Mouse (Mus musculus) thymus, postnatal 36 days (tissue): ENCODE data around the gene Vps41.

Source experiments
- DNase-seq, 2 experiments: peaks; one replicate each; pipeline ENCODE4 v3.0.0; 2022; ENCODE audit warnings: mixed read lengths in 2 of 2

The Vps41 gene

GRCm38 (mm10) chr13:18717185-18717584 is at the start of gene Vps41:
TSS of gene Vps41 (plus strand) at chr13:18717286.
- DNase-seq: peak; percentile 76 to 83

- DNase-seq: no peak
Observed at GRCm38 (mm10) chr13:18698518-18699065, 18.5 kb upstream of the Vps41 start.

DNA sequence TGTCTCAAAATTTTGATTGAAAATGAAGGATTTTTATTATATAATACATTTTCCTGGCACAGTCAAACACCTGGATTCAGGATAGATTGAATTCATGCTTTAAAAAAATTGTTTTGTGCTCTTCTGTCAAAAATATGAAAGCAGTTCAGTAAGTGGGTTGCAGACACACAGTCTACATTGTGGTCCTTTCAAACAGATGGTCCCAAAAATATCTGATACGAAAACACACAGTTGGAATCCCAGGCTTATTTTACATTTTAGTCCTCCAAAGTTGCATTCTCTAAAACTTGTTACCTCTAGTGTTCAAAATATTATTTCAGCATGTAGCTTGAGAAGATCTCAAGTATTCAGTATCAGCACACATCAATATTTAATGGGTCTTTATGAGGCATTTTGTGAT is 5.4 kb upstream of the Vps41 start:
- DNase-seq: no peak

- DNase-seq: no peak
Observed at GRCm38 (mm10) chr13:18716707-18717106, 379 bp upstream of the Vps41 start.

- no peak for DNase-seq
Observed at GRCm38 (mm10) chr13:18718461-18718860, 1.4 kb downstream of the Vps41 start.

DNA sequence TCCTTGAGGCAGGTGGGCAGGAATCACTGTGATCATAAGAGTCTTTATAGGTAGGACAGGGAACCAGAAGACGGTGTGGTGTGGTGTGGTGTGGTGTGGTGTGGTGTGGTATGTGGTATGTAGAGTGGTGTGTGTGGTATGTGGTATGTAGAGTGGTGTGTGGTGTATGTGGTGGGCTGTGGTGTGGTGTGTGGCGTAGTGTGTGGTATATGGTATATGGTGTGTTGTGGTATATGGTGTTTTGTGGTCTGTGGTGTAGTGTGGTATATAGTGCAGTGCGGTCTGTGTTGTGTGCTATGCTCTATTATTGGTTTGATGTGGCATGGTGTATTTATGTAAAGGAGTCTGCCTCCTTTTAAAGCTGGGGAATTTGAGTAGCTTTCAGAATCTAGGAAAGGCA is 13.6 kb downstream of the Vps41 start:
- no peak for DNase-seq

DNA sequence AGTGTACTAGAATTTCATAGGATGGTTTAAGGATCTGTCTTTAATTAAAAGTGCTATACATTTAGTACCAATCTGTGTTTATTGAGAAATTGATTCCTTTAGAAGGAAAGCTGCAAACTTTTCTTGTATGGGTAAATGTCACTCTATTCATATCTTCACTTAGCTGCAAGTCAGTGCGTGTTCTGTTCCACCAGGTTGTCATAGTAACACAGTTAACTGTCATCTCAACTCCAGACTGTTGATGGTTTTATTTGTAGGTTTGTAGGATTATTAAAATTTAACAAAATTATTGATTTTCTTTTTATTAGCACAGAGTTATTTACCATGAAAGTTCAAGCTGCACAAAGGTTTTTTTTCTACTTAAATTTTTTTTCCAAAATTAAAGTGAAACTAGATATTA is 19.5 kb downstream of the Vps41 start:
- no peak for DNase-seq

DNA sequence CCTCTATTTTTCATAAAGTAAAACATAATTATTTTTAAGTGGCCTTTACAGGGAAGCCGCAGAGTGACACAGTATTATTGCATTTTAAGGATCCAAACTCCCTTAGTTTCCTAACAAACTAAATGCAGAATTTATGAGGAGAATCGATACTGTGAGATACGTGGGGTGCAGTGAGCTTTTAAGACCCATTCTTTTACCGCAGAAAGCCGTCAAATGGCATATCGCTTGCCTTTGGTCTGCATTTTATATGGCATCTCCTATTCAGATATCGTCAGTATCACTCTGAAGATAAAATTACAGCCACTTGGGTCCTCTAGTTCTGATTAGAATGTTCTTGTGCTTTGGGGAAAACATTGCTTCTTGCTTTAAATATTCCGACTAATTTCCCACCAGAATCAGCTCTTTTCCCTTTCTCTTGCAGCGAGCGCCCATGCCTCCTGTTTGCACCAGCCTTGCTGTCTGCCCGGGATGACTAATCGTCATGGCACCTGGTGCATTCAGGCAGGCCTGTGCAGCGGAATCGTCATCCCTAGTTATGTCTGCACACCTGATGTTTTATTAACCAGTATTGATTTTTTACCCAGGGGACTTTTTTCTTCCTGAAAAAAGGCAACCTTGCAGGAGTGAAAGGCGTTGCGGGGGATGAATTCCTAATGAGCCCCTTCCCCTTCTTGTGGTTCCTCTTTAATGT is 26.6 kb downstream of the Vps41 start:
- no peak for DNase-seq

GRCm38 (mm10) chr13:18744266-18744652 is 27.2 kb downstream of the Vps41 start:
- no peak for DNase-seq

- no peak for DNase-seq
Observed at GRCm38 (mm10) chr13:18757958-18758357, 40.9 kb downstream of the Vps41 start.

DNA sequence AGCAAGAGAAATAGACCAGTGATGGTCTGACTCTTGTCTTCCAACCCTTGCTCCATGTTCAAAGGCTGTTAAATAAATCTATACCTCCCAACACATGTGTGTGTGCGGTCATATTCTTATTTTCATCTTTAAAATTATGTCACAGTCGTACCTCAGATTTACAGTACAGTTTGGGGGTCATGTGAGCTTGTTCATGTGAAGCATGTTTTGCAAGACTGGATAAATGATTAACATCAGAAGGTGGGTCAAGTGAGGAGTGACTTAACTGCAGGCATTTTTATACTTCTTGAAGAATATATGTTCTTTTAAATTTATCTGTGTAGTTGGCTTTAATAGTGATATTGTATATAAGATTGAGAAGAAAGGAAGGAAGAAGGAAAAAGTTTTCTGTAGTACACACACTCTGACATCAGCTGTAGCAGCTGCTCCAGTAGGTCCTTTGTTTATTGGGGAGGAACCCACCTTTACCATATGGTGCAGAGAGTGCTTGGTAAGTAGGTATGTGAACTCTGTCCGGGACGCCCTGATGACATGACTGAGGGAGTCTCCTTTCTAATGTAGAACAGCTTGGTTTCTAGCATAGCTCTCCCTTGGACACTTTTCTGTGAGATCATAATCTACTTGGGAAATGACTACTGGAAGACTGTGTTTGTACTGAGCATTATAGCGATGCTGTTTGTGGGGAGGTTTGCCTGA is 42.4 kb downstream of the Vps41 start:
- DNase-seq: no peak

GRCm38 (mm10) chr13:18761452-18761851 is 44.4 kb downstream of the Vps41 start:
- no peak for DNase-seq

DNA sequence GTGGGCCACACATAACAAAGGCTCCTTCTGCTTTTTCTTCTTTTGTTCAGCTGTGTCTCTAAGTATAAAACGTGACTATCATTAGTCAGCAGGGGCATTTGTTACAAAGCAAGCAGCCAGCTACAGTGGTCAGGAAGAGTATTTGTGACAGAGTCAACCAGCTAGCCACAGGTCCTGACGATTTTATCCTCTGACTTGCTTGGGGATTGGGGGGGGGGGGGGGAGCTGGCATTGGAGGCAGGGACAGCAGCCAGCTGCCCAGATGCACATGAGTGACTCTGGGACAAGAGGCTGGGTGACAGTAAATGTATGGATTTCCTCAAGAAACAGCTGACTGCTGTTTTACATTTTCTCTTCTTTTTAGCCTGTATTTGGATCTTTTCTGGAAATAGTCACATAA is 50.8 kb downstream of the Vps41 start:
- DNase-seq: no peak

DNA sequence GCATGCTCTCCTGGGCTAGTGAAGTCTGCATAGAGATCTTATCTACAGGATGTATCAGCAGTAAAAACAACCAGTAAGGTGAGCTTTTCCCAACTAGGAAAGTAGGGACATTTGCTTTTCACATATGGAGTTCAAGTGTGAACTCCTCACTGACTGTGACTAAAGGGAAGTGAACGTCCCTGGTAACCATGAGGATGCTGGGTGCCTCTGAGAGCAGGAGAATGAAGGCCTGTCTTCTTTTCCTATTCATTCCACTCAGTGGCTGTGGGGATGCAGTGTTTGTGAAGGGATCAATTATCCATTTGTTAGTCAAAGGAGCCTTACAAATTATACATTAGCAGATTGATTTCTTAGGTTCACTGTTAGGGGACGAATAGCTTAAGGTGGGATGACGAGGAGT is 51.4 kb downstream of the Vps41 start:
- DNase-seq: no peak

GRCm38 (mm10) chr13:18773437-18774198 is 56.5 kb downstream of the Vps41 start:
- no peak for DNase-seq

DNA sequence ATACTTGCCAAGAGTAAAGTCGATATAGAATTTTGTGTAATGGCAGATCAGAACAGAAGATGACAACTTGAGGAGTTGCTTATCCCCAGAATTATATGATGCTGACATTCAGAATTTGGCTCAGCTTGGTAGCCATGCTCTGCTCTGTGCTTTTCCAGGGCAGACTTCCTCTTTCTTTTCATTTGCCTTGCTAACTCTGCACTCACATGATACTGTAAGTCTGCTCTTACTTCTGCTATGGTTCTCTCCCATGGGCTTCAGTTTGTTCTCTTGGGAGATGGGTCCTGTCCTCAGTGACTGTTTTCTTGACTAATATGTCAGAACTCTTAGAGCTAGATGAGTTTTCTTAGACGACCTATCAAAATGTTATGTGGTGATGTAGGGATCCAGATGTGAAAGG is 64.2 kb downstream of the Vps41 start:
- DNase-seq: no peak

DNA sequence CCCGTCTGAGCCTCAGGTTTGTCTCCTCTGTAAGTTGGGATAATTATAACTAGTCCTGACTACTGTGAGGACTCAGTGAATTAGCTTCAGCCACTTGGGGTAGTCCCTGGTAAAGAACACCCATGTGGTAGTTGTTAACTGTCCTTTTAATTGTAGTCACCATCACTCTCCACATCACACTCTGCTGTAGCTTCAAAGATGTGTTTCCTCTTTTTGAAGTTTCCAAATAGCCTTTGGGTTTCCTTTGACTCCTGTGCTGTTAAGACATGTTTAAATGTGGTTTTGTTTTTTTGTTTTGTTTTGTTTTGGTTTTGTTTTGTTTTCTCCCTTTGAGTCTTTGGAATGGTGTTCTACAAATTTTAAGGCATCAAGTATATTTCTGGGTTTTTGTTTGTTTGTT is 68.6 kb downstream of the Vps41 start:
- DNase-seq: no peak

- DNase-seq: no peak
Observed at GRCm38 (mm10) chr13:18788040-18788439, 71.0 kb downstream of the Vps41 start.

DNA sequence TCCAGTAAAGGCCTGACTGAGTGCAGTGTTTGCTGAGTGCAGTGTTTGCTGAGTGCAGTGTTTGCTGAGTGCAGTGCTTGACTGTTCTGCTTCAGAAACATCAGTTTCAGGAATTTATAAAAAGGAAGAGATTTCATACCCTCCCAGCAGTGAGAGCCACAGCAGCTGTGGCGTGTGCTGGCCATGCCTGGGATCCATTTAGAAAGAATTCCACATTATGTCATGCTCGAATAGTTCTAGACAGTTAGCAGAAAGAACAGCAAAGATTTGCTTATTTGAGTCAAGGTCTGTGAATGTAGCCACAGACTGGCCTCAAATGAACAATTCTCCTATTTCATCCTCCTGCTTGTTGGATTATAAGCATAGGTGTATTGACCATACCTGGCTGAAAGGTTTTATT is 71.6 kb downstream of the Vps41 start:
- no peak for DNase-seq

GRCm38 (mm10) chr13:18789662-18790061 is 72.6 kb downstream of the Vps41 start:
- no peak for DNase-seq

DNA sequence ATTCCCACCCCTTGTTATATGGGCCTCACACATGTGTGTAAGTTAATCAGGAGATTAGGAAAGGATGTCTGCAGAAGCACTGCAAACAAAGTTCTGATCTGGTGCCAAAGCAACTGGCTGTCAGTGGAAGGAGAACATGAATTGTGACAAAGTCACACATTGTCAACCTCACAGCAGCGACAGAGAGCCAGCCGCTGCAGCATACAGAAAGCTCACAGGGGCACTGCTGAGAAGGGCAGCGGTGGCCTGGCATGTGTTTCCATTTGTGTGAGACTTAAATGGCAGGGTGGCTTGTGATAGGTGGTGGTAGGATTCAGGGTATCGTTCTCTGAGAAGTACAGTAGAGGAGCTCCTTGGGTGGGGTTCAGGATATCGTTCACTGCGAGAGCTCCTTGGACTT is 73.0 kb downstream of the Vps41 start:
- DNase-seq: no peak

GRCm38 (mm10) chr13:18791314-18791713 is 74.2 kb downstream of the Vps41 start:
- DNase-seq: no peak

DNA sequence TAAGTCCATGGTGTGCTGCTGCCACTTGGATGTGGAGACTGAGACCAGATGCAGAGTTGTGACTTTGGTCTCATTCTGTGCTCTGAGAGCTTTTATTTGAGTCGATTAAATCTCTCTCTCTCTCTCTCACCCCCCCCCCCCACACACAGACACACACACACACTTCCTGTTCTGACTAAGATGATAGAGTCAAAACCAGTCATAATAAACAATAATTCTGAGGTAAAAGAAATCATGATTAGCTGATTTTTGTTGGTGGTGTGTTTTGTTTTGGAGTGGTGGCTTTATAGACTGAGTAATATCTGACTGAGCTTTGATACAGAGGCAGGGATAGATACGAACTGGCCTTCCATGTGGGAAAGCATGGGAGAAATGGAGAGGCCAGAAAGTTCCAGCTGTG is 74.6 kb downstream of the Vps41 start:
- no peak for DNase-seq

- DNase-seq: no peak
Observed at GRCm38 (mm10) chr13:18794454-18794853, 77.4 kb downstream of the Vps41 start.
